Mouse (Mus musculus) mouse embryonic stem cell (cell line): ENCODE measurements at regions not wholly inside any gene's neighbourhood (a gene's known extent, or its start where the extent isn't known, plus 50 kb on each side); places are given as distances from the start of the nearest gene placed in this dataset.
"Not testable (repeated sequence)": the region's sequence is repeated elsewhere in the genome, so short reads cannot be mapped to it uniquely, and the experiment has no call there.

ENCODE experiments used
- in situ Hi-C, 2 experiments: fragments of 300-500 bp; cut with MboI; formaldehyde crosslinking; loops; 1 replicate in 1 of 2; 3 replicates in 1 of 2; pipeline ENCODE4 v1.14.3; 2019 to 2020; ENCODE audit warnings: low sequenced_read_pairs in 2 of 2, low pct_unique_long_range_greater_than_20kb in 1 of 2, mixed read lengths in 1 of 2; ENCODE audit not compliant: unreplicated experiment in 1 of 2

- in situ Hi-C loops: no loop called here
Measured at GRCm38 (mm10) chrX:115030381-115031136, 123.2 kb downstream of the Ube2dnl2 start.

- in situ Hi-C loops: no loop called here
Measured at GRCm38 (mm10) chrX:115031506-115031905, 124.1 kb downstream of the Ube2dnl2 start.

- in situ Hi-C loops: no loop called here
Measured at GRCm38 (mm10) chrX:115038997-115039396, 131.6 kb downstream of the Ube2dnl2 start.

GRCm38 (mm10) chrX:115062556-115063146 is 155.3 kb downstream of the Ube2dnl2 start:
- in situ Hi-C loops: loop anchor here in 1 of 2 experiments (25.0 kb wide), 1 partner anchor 225 kb away; no protein-coding TSS in a partner anchor

GRCm38 (mm10) chrX:115069339-115069738 is 162.0 kb downstream of the Ube2dnl2 start:
- in situ Hi-C loops: loop anchor here in 1 of 2 experiments (25.0 kb wide), 1 partner anchor 232 kb away; no protein-coding TSS in a partner anchor

- in situ Hi-C loops: not testable (repeated sequence)
Measured at GRCm38 (mm10) chrX:115092021-115092420, 184.6 kb downstream of the Ube2dnl2 start.

- in situ Hi-C loops: no loop called here
Measured at GRCm38 (mm10) chrX:115093063-115093579, 185.7 kb downstream of the Ube2dnl2 start.
